Mouse (Mus musculus) cerebellum, postnatal 10 days (tissue): ENCODE measurements around the gene Cenpj.

Source experiments
- DNase-seq, 2 experiments: peaks; one replicate each; pipeline ENCODE4 v3.0.0; 2021; ENCODE audit warnings: mixed read lengths in 2 of 2

Gene Cenpj

DNA sequence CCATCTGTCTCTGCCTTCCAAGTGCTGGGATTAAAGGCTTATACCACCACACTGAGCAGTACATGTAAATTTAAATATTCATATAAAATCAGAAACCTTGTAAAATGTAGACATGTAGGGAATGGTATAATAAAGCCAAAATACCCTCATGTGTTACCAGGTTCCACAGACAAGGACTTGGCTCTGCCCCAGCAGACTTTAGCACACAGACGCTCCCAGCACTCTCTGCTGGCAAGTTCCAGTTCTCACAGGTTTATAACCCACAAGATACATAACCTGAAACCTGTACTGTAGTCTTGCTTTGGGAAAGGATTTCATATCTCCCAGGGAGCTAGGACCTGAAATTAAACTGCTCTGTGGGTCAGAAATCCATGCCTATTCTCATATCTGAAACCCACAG lies 30.3 kb downstream of the Cenpj start:
- peak; percentile 18 to 31 for DNase-seq

DNA sequence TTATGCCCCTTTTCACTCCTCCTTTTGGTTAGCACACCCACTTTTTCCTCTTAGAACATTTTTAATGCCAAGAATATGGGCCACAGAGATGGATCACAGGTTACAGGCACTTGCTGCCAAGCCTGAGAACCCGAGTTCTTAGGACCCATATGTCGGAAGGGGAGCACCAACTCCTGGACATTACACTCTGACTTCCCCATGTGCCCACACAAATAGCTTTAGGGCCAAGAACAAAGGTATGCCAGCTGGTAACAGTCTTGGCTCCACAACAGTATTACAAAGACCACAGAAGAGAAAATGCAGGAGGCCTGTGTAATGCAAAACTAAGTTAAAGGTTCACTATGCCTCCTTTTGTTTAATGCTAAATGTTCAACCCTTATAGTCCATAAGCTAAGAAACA lies 44.4 kb downstream of the Cenpj start:
- DNase-seq: no peak

DNA sequence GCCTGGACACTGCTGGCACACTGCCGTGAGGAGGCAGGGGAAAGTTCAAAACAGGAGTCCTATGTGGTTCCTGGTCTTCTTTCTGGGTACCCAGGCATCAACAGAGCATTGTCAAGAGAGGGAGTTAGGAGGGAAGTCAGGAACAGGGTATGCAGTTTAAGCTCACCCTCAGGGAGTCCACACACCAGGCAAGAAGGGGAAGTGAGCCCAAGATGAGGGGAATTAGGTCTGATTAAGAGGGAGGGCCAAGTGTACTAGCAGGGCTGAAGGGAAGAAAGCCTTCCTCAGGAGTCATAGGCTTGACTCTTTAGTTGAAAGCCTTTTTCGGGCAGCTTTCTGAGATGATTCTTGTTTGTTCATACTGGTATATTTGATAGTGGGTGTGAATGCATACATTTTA lies 60.5 kb downstream of the Cenpj start:
- no peak for DNase-seq

DNA sequence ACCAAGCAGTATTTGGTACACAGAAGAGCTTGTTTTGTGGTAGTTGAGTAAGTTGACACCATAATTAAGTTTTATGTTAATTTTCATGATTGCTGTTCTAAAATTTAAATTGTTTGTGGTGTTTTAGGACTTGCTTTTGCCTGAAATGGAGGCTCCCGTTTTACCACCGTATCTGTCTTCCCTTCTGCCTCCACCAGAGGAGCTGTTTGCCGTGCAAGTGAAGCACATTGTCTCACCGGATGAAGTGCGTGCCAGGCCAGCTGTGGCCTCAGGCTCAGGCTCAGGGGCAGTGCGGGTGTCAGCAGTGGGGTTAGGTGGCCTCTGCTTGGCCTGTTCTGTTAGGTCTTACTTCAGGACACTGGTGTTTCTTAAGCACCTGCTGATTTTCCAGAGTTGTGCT lies 63.1 kb downstream of the Cenpj start:
- peak; percentile 12 to 25 for DNase-seq

DNA sequence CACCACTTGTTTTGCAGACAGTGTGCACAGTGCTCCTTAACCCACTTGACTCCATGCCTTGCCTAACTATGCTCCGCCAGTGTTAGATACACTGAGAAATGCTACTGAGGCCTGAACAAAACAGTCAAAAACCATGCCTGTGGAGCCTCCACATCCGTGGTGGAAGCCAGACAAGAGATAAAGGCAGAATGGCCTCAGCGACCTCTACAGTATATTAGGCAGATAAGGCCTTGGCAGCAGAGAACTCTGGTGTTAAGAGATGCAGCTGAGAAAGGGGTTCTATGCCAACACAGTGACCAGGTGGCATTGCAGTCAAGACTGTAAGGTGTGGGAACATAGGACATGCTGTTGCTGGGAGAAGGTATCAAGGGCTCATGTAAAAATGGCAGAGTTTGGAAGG lies 68.5 kb downstream of the Cenpj start:
- DNase-seq: no peak

DNA sequence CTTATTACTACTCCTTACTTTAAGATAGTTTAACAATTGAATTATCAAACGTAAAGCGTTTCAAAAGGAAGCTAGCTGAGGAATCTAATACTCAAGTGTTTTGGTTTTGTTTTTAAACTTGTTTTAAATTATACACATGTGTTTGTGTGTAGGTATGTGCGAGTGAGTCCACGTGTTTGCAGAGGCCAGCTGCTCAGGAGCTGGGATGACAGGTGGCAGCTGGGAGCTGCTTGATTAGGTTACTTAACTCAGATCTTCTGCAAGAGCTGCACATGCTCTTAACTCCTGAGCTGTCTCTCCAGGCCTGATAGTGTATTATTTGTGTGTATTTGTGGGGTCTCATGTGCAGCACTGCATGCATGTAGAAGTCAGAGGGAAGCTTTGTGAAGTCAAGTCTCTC lies 72.8 kb downstream of the Cenpj start:
- DNase-seq: no peak

DNA sequence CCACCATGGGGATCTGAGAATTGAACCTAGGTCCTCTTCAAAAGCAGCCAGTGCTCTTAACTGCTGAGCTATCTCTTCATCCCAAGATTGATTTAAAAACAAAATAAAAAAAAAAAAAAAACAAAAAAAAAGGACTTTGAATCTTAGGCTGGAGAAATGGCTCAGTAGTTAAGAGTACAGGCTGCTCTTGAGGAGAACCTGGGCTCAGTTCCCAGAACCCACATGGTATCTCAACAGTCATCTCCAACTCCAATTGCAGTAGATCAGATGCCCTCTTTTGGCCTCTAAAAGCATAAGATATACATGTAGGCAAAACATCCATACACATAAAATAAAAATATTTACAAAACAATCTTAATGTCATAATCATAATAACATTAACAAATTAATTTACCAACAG lies 85.4 kb downstream of the Cenpj start:
- peak; percentile 11 to 20 for DNase-seq
